Comparison of ENCODE assay signal across 30 mouse cellular contexts in the genomic region with DNA sequence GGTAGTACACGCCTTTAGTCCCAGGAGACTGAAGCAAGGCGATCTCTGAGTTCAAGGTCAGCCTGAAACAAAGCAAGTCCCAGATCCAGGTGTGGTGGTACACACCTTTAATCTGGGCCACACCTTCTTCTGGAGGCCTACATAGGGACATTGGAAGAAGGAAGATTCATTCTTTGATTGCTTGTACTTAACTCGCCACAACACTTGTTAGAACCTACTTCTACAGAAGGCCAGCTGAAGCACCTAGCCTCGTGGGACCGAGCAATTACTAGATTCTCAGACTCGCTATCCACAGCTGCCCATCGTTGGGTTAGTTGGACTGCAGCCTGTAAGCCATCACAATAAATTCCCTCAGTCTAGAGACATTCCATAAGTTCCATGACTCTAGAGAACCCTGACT. TPM values are rescaled to one million over a fixed set of nuclear protein-coding genes. Genes with fewer than 3 reads are reported as not detected.
"Had no signal": no experiment of that assay in that cellular context is flagged by ENCODE, and none has a peak within 500 bp of the region (broad histone marks: within the 10 kb centered on the region; RNA-seq: fewer than 3 reads in every experiment).

No protein-coding gene starts in this region.

- H3K27me3 ChIP-seq: heart, embryonic 15.5 days; hindbrain, embryonic 15.5 days; intestine, embryonic 15.5 days; kidney, embryonic 15.5 days had no signal

- H3K9ac ChIP-seq: forebrain, postnatal 0 days; heart, embryonic 13.5 days; heart, embryonic 15.5 days; hindbrain, embryonic 13.5 days; hindbrain, embryonic 15.5 days; intestine, embryonic 15.5 days; kidney, embryonic 15.5 days; limb, embryonic 12.5 days; liver, embryonic 14.5 days had no signal

- DNase-seq: forebrain, postnatal 0 days; gastrocnemius, postnatal 14 days; gastrocnemius, postnatal 36 days; heart, adult 18-20 months; kidney, adult 11 months; kidney, adult 2 months; kidney, adult 9 months; kidney, postnatal 14 days; kidney, postnatal 36 days had no signal

- ATAC-seq: forebrain, postnatal 0 days; hindbrain, postnatal 0 days; intestine, embryonic 15.5 days had no signal

- H3K4me1 ChIP-seq: hindbrain, embryonic 13.5 days; hindbrain, embryonic 15.5 days; limb, embryonic 10.5 days; limb, embryonic 12.5 days had no signal

- H3K4me2 ChIP-seq: heart, embryonic 11.5 days; heart, embryonic 13.5 days; heart, embryonic 15.5 days; hindbrain, embryonic 13.5 days; hindbrain, embryonic 15.5 days; intestine, embryonic 15.5 days; kidney, embryonic 15.5 days; limb, embryonic 12.5 days had no signal

- H3K9me3 ChIP-seq: heart, embryonic 13.5 days; heart, embryonic 15.5 days; hindbrain, embryonic 13.5 days; hindbrain, embryonic 15.5 days; intestine, embryonic 15.5 days; kidney, embryonic 15.5 days; limb, embryonic 10.5 days; limb, embryonic 12.5 days had no signal

- H3K27ac ChIP-seq: heart, embryonic 13.5 days; heart, embryonic 15.5 days; hindbrain, embryonic 13.5 days; hindbrain, embryonic 15.5 days; hindbrain, postnatal 0 days; intestine, embryonic 15.5 days; kidney, embryonic 15.5 days; kidney, postnatal 0 days; left cerebral cortex, adult 2 months; limb, embryonic 10.5 days; limb, embryonic 12.5 days; liver, embryonic 14.5 days had no signal

- H3K36me3 ChIP-seq: heart, embryonic 13.5 days; heart, embryonic 15.5 days; hindbrain, embryonic 13.5 days; hindbrain, embryonic 15.5 days; intestine, embryonic 15.5 days; kidney, embryonic 15.5 days; limb, embryonic 10.5 days; limb, embryonic 12.5 days had no signal

- H3K4me3 ChIP-seq: heart, embryonic 13.5 days; heart, embryonic 15.5 days; hindbrain, embryonic 13.5 days; hindbrain, embryonic 15.5 days; intestine, embryonic 15.5 days; kidney, embryonic 15.5 days; left cerebral cortex, adult 2 months; limb, embryonic 10.5 days; limb, embryonic 12.5 days had no signal

RNA-seq across cellular contexts. Expression of gene Slfn1, which starts 54.8 kb away (rescaled TPM):
- total RNA-seq: gastrocnemius, adult 18-20 months; gastrocnemius, adult 8-10 months; gastrocnemius, postnatal 14 days; hindbrain, postnatal 0 days; layer of hippocampus, adult 18-20 months; layer of hippocampus, postnatal 10 days; layer of hippocampus, postnatal 25 days; left cerebral cortex, adult 2 months; left cerebral cortex, postnatal 14 days; left cerebral cortex, postnatal 36 days had no signal
- polyA plus RNA-seq: heart, embryonic 11.5 days; hindbrain, embryonic 11.5 days; hindbrain, embryonic 13.5 days; hindbrain, embryonic 15.5 days; limb, embryonic 10.5 days; limb, embryonic 12.5 days had no signal
